Mouse (Mus musculus): ENCODE measurements around the gene Slc25a3. TPM values are rescaled to one million over a fixed set of nuclear protein-coding genes. Genes with fewer than 3 reads are reported as not detected.

Gene Slc25a3
- polyA plus RNA-seq, 1 experiment from 2014 or later: 894 TPM

DNA sequence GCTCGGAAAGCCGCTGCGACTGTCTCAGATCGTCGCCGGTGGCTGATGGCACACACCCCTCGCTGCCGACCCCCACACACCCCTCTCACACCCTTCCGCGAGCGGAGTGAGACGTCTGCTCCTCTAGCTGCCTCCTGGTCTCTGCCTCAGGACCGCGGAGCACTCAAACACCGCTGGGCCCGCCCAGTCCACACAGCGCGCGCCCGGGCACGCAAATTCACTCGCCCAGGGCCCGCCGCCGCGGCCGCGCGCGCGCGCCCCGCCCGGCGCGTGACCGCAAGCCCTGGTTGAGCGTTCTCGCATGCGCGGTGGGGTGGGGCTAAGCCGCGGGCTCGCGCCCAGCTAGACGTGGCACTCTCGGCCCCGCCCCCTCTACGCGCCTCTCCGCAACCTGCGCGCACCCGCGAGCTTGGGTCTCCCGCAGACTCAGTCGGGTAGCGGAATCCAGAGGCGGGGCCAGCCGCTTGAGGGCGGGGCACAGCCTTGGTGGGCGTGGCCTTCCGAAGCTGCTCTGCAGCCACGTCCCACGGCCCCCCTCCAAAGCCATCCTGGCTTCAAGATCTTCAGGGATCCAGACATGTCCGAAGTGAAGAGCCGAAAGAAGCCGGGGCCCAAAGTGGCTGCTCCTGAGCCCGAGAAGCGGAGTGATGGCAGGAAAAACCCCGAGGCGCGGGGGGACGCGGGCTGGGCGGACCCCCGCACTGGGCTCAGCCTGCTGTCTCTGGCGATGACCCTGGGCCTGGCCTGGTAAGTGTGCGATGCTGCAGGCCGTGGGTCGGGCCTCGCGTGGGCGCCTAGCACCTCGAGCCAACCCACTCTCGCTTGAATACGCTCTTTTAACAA, 41.1 kb downstream of the Slc25a3 start, which contains the start of the genes Apaf1 and Ikbip:
Gene Apaf1 (minus strand): TSS at position 221 of the 843 bp plus-strand sequence.
Gene Ikbip (plus strand): TSS at position 391 of the 843 bp plus-strand sequence.
- DNase-seq (ENCODE audit: low spot score) (peak; percentile 99), ATAC-seq (replicated peaks; ENCODE audit: low FRiP score, low read depth) (peak; percentile 97)
- Histone ChIP-seq H3K4me1 (replicated peaks; ENCODE audit: insufficient read depth, low read length) (no peaks in the 10 kb centered on the region), H3K27me3 (ENCODE audit: insufficient read depth, low read length) (no peaks in the 10 kb centered on the region), H3K9me3 (replicated peaks; ENCODE audit: low read length) (no peaks in the 10 kb centered on the region), H3K4me2 (ENCODE audit: low read length) (peak within 1 kb of the TSS; percentile 83), H3K36me3 (ENCODE audit: insufficient read depth, low read length) (no peaks in the 10 kb centered on the region), H3K4me3 (replicated peaks; ENCODE audit: low read depth, low read length) (peak within 1 kb of the TSS; percentile 89), H3K9ac (ENCODE audit: low read depth, low read length) (peak within 1 kb of the TSS; percentile 87), H3K27ac (peak within 1 kb of the TSS; percentile 87)
- WGBS: under 1% methylated on average over 87 of the region's 87 CpGs
- 0 out of 2 replicates have a peak, but pooled peaks have one; percentile 8 for TF ChIP-seq CTCF (IDR thresholded peaks at IDR 0.05; ENCODE audit: low read depth)

DNA sequence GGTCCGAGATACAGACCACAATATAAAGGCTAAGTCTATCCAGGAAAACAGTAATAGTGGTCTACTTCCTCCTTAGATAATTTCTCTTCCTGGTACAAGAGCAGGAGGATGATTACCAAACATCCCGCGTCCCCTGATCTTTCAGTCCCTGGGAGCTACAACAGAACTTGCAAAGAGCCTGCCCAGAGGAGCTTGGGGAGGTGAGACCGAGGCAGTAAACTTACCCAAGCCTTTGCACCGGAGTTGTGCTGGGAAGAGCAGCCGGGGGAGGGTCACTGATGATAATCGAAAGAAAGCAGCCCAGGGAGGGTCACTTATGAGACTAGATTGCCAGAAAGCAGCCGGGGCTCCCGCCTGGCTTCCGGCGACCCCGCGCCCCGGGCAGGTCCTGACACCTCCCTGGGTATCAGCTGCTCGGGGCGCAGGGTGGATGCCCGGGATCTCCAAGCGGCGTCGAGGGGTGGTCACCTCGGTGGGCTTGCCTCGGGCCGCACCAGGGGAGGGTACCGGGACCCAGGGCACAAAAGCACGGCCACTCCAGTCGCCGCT, 41.8 kb downstream of the Slc25a3 start:
- Histone ChIP-seq H3K27me3 (ENCODE audit: insufficient read depth, low read length) (no peaks in the 10 kb centered on the region), H3K4me2 (ENCODE audit: low read length) (peak overlapping the region; percentile 82), H3K9me3 (replicated peaks; ENCODE audit: low read length) (no peaks in the 10 kb centered on the region), H3K36me3 (ENCODE audit: insufficient read depth, low read length) (no peaks in the 10 kb centered on the region), H3K4me1 (replicated peaks; ENCODE audit: insufficient read depth, low read length) (no peaks in the 10 kb centered on the region), H3K9ac (ENCODE audit: low read depth, low read length) (peak overlapping the region; percentile 84), H3K27ac (peak overlapping the region; percentile 87), H3K4me3 (replicated peaks; ENCODE audit: low read depth, low read length) (peak overlapping the region; percentile 89)
- peak; percentile 53 for DNase-seq (ENCODE audit: low spot score)
- no peak for TF ChIP-seq CTCF (IDR thresholded peaks at IDR 0.05; ENCODE audit: low read depth)
- under 1% methylated on average over 27 of the region's 27 CpGs for WGBS
- no peak; the same call in 1 of the 2 replicates for ATAC-seq (replicated peaks; ENCODE audit: low FRiP score, low read depth)

GRCm38 (mm10) chr10:91080540-91080939, 43.3 kb downstream of the Slc25a3 start:
- H3K9me3 ChIP-seq (replicated peaks; ENCODE audit: low read length): no peaks in the 10 kb centered on the region
- no peak overlapping the region for H3K27ac ChIP-seq
- ATAC-seq (replicated peaks; ENCODE audit: low FRiP score, low read depth) (no peak), DNase-seq (ENCODE audit: low spot score) (peak; percentile 14)
- WGBS: 76% methylated on average over 5 of the region's 5 CpGs
- H3K27me3 ChIP-seq (ENCODE audit: insufficient read depth, low read length): no peaks in the 10 kb centered on the region
- H3K36me3 ChIP-seq (ENCODE audit: insufficient read depth, low read length): peaks cover 9% of the 10 kb centered on the region; the same call in 1 of the 2 replicates
- H3K9ac ChIP-seq (ENCODE audit: low read depth, low read length): no peak overlapping the region
- no peak overlapping the region for H3K4me3 ChIP-seq (replicated peaks; ENCODE audit: low read depth, low read length)
- no peaks in the 10 kb centered on the region for H3K4me1 ChIP-seq (replicated peaks; ENCODE audit: insufficient read depth, low read length)
- H3K4me2 ChIP-seq (ENCODE audit: low read length): 0 out of 2 replicates have a peak overlapping the region, but pooled peaks have one; percentile 10
- no peak for TF ChIP-seq CTCF (IDR thresholded peaks at IDR 0.05; ENCODE audit: low read depth)

GRCm38 (mm10) chr10:91076667-91077066, 47.2 kb downstream of the Slc25a3 start:
- ATAC-seq (replicated peaks; ENCODE audit: low FRiP score, low read depth) (no peak), DNase-seq (ENCODE audit: low spot score) (no peak)
- no peaks in the 10 kb centered on the region for H3K4me1 ChIP-seq (replicated peaks; ENCODE audit: insufficient read depth, low read length)
- 98% methylated on average over 2 of the region's 2 CpGs for WGBS
- H3K27me3 ChIP-seq (ENCODE audit: insufficient read depth, low read length): no peaks in the 10 kb centered on the region
- H3K27ac ChIP-seq: no peak overlapping the region
- no peaks in the 10 kb centered on the region for H3K9me3 ChIP-seq (replicated peaks; ENCODE audit: low read length)
- H3K4me3 ChIP-seq (replicated peaks; ENCODE audit: low read depth, low read length): no peak overlapping the region
- H3K36me3 ChIP-seq (ENCODE audit: insufficient read depth, low read length): peaks cover 19% of the 10 kb centered on the region; the same call in 1 of the 2 replicates
- H3K4me2 ChIP-seq (ENCODE audit: low read length): no peak overlapping the region
- no peak overlapping the region for H3K9ac ChIP-seq (ENCODE audit: low read depth, low read length)
- TF ChIP-seq CTCF (IDR thresholded peaks at IDR 0.05; ENCODE audit: low read depth): no peak

DNA sequence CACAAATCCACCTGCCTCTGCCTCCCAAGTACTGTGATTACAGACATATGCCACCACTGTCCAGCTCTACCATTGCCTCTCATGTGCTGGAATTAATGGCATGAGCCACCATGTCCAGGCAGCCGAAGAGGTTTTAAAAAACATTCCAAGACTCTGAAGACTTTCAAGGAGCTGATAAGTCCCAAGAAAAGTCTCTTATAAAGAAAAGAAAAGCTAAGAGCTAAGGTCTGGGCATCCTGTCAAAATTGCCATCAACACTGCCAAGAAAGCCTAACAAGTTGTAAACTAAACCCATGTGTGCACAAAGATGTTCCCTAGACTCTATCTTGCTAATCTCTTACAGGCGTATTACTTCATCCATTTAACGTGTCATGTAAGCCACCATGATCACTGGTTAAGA, 50.5 kb downstream of the Slc25a3 start:
- no peak for ATAC-seq (replicated peaks; ENCODE audit: low FRiP score, low read depth)
- no peaks in the 10 kb centered on the region for H3K27me3 ChIP-seq (ENCODE audit: insufficient read depth, low read length)
- no peak overlapping the region for H3K27ac ChIP-seq
- H3K4me3 ChIP-seq (replicated peaks; ENCODE audit: low read depth, low read length): no peak overlapping the region
- no peak overlapping the region for H3K9ac ChIP-seq (ENCODE audit: low read depth, low read length)
- TF ChIP-seq CTCF (IDR thresholded peaks at IDR 0.05; ENCODE audit: low read depth): no peak
- no peak overlapping the region for H3K4me2 ChIP-seq (ENCODE audit: low read length)
- no peaks in the 10 kb centered on the region for H3K4me1 ChIP-seq (replicated peaks; ENCODE audit: insufficient read depth, low read length)
- DNase-seq (ENCODE audit: low spot score): no peak
- H3K36me3 ChIP-seq (ENCODE audit: insufficient read depth, low read length): peaks cover 19% of the 10 kb centered on the region; the same call in 1 of the 2 replicates
- 87% methylated on average over 3 of the region's 3 CpGs for WGBS
- no peaks in the 10 kb centered on the region for H3K9me3 ChIP-seq (replicated peaks; ENCODE audit: low read length)

- H3K4me3 ChIP-seq (replicated peaks; ENCODE audit: low read depth, low read length): no peak overlapping the region
- H3K36me3 ChIP-seq (ENCODE audit: insufficient read depth, low read length): peaks cover 29% of the 10 kb centered on the region; the same call in 1 of the 2 replicates
- TF ChIP-seq CTCF (IDR thresholded peaks at IDR 0.05; ENCODE audit: low read depth): peak; percentile 66
- no peak overlapping the region for H3K9ac ChIP-seq (ENCODE audit: low read depth, low read length)
- no peaks in the 10 kb centered on the region for H3K9me3 ChIP-seq (replicated peaks; ENCODE audit: low read length)
- no peak overlapping the region for H3K27ac ChIP-seq
- peak; percentile 74 for DNase-seq (ENCODE audit: low spot score)
- 50% methylated on average over 1 of the region's 1 CpGs for WGBS
- H3K4me2 ChIP-seq (ENCODE audit: low read length): no peak overlapping the region
- H3K27me3 ChIP-seq (ENCODE audit: insufficient read depth, low read length): no peaks in the 10 kb centered on the region
- H3K4me1 ChIP-seq (replicated peaks; ENCODE audit: insufficient read depth, low read length): no peaks in the 10 kb centered on the region
- no peak for ATAC-seq (replicated peaks; ENCODE audit: low FRiP score, low read depth)
Measured at GRCm38 (mm10) chr10:91071768-91072167, 52.1 kb downstream of the Slc25a3 start.

Other genes with a start within 250 kb of the Slc25a3 start
- gene Apaf1, start 41.3 kb downstream of the Slc25a3 start, polyA plus RNA-seq (2015; fragmentation: Nextera tagmentation; extraction: Ambion mirVana): 14.1 and 16.6 TPM in 2 replicates
- 48.1 and 50.3 TPM in 2 replicates for gene Ikbip, start 41.1 kb downstream of the Slc25a3 start, polyA plus RNA-seq (2015; fragmentation: Nextera tagmentation; extraction: Ambion mirVana)
- 156 and 160 TPM in 2 replicates for gene Tmpo, start 57.3 kb upstream of the Slc25a3 start, polyA plus RNA-seq (2015; fragmentation: Nextera tagmentation; extraction: Ambion mirVana)

Data from kidney, postnatal 0 days (tissue).